Mouse (Mus musculus) natural killer cell, adult 2 months (primary cell): ENCODE results near the gene Prrt1.

Experiments
- DNase-seq, 2 experiments: peaks; one replicate each; pipeline ENCODE4 v3.0.0; 2022; ENCODE audit warnings: low spot score in 2 of 2

Prrt1 gene

DNA sequence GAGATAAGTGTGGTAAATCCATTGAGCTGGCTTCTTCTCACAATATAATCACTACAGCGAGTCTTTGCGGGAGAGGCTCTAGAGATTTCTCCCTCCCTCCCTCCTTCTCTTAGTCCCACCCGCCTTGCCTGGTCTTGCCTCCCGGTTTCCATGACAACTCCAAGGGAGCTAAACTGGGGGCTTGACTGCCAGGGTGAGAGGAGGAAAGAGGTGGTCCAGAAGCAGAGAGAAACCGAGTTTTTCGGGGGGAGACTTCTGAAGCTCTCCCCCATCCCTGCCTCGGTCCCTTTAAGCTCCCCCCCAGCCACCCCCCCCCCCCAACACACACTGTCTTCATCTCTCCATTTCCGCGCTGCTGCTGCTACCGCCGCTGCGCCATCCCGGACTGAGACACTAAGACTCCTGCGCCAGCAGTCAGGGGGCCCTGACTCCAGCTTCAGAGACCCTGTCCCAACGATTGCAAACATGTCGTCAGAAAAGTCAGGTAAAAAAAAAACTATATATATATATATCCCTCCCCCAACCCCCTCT, at the start of gene Prrt1:
TSS of gene Prrt1 (plus strand) at position 313 of the 531 bp plus-strand sequence.
- DNase-seq = no peak

DNA sequence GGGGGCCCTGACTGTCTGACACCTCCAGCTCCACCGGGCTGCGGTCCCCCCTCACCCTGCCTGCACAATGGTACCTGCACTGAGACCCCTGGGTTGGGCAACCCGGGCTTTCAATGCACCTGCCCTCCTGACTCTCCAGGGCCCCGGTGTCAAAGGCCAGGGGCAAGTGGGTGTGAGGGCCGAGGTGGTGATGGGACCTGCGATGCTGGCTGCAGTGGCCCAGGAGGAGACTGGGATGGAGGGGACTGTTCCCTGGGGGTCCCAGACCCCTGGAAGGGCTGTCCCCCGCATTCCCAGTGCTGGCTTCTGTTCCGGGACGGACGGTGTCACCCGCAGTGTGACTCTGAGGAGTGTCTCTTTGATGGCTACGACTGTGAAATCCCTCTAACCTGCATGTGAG, 46.8 kb upstream of the Prrt1 start:
- DNase-seq = no peak

DNA sequence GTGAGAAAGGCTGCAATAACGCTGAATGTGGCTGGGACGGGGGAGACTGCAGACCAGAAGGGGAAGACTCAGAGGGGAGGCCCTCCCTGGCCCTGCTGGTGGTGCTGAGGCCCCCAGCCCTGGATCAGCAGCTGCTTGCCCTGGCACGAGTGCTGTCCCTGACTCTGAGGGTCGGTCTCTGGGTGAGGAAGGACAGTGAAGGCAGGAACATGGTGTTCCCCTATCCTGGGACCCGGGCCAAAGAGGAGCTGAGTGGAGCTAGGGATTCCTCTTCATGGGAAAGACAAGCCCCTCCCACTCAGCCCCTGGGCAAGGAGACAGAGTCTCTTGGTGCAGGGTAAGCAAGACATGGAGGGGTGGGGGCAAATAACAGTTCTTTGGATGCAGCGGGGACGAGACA, 45.9 kb upstream of the Prrt1 start:
- no peak for DNase-seq

DNA sequence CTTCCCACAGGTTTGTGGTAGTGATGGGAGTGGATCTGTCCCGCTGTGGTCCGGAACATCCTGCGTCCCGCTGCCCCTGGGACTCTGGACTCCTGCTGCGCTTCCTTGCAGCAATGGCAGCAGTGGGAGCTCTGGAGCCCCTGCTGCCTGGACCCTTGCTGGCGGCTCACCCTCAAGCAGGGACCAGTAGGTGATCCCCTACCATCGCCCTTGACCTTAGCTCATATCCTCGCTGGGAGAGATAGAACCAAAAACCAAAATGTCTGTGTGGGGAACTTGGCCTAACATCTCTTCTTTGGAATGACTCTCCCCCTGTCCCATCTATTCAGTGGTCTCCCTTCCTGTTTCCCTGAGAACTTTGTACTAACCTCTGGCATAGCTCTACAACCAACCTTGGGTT, 45.5 kb upstream of the Prrt1 start:
- no peak for DNase-seq

DNA sequence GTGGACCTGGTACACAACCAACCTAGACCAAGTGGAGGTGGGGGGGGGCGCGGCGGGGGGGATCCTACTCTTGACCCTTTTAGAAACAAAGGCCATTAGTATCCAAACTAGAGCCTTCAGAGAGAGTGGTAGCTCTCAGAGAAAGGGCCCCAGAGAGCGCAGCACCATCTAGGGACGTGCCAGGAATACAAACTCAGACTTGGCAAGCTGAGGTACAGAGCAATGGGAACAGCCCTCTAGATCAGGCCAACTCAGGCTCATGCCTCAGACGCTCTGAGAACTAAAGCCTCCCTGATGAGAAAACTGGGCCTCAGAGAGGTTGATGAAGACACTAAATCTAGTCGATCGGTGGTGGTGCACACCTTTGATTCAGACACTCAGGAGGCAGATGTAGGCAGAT, 44.2 kb upstream of the Prrt1 start:
- no peak for DNase-seq

DNA sequence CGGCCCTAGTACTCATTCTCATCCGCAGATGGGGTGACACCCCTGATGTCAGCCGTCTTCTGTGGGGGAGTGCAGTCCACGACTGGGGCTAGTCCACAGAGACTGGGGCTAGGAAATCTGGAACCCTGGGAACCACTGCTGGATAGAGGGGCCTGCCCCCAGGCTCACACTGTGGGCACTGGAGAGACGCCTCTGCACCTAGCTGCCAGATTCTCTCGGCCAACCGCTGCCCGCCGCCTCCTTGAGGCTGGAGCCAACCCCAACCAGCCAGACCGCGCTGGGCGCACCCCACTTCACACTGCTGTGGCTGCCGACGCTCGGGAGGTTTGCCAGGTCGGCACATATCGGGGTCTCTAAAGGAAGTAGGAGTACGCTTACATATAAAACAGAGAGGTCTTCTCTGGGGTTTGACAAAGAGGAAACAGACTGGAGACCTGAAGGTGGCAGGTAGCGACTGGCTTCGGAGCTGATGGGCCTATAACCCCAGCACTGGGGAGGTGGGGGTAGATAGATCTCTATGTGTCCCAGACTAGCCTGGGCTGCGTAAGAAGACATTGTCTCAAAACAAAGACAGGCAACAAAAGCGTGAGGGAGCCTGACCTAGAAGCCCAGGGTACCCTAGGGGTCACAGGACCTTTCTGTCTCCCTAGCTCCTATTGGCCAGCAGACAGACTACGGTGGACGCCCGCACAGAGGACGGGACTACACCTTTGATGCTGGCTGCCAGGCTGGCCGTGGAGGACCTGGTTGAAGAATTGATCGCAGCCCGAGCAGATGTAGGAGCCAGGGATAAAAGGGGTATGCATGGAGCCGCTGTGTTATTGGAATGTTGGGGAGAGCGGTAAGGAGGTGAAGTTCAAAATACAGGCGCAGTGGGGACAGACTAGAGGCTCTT, 43.2 kb upstream of the Prrt1 start:
- no peak for DNase-seq

DNA sequence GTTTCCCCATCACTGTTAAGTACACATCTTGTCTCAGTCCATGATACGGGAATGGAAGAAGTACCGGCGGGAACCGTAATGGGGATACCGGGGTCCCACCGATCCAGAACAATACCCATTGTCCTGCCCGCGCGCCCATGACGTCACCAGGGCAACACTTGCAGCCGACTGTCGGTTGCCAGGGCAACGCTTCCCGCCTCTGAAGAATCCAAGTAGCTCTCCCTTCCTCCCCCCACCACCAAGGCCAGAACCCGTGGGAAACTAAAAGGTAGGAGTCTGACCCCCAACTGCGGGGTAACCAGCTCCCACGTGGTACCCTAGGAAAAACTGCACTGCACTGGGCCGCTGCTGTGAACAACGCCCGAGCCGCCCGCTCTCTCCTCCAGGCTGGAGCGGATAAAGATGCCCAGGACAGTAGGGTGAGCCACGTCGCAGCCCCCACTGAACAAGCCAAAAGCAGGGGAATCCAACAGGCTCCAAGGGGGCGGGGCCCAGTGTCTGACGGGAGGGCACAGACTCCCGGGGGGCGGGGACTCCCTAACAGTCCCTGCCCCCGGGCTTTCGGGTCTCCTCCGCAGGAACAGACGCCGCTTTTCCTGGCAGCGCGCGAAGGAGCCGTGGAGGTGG, 42.4 kb upstream of the Prrt1 start:
- DNase-seq = peak; percentile 60 to 63

DNA sequence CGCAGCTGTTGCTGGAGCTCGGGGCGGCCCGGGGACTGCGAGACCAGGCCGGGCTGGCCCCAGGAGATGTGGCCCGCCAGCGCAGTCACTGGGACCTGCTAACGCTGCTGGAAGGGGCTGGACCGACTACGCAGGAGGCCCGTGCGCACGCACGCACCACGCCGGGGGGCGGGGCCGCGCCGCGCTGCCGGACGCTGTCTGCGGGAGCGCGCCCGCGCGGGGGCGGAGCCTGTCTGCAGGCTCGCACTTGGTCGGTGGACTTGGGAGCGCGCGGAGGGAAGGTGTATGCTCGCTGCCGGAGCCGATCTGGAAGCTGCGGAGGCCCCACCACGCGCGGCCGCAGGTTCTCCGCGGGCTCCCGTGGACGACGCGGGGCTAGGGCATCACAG, 41.9 kb upstream of the Prrt1 start:
- DNase-seq = peak; percentile 94 to 95

DNA sequence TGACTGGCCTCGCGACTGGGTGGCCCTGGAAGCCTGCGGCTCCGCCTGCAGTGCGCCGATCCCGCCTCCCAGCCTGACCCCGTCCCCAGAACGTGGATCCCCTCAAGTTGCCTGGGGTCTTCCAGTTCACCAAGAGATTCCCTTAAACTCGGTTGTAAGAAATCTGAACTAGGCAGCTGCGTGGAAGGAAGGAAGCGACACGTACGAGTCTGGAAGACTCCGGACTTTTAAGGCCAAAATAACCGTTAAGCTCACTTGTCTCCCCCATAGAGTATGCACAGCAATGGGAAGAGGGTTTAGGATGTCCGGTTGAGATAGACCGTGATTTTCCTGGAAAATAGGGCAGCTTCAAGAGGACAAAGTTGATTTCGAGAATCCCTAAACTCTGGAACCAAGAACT, 41.5 kb upstream of the Prrt1 start:
- no peak for DNase-seq

DNA sequence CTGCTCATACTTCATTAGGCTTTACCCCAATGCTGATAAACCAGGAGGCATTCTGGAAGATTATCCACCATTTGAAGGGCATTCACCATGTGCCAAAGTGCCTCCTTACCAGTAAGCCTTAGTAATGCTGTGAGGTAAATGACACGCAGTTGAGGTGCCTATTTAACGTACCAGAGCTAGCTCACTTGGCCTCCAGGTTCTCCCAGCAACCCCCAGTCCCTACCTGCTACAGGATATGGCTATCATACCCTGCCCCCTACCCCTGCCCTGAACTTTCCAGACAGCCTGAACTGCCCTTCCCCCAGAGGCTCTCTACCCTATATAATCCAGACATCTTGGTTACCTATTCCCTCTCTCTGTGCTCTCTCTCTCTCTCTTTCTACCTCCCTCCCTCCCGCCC, 40.6 kb upstream of the Prrt1 start:
- no peak for DNase-seq

DNA sequence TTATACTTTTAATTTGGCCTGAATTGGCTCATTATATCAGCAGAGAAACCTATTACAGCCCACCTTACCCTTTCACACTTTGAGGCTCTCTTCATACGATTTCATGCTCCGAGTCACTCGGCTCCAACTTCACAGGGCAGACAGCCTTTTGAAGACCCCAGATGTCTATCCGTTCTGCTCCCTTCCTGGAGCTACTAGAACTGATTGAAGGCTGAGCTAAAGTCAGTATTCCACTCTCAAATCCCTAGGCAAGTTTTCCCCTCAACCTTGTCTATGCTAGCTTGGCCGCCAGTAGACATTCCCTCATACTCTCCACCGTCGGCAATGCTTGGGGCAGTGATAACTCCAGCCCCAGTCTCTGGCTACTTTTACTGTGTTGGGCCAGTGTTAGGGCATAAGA, 40.1 kb upstream of the Prrt1 start:
- DNase-seq = no peak

DNA sequence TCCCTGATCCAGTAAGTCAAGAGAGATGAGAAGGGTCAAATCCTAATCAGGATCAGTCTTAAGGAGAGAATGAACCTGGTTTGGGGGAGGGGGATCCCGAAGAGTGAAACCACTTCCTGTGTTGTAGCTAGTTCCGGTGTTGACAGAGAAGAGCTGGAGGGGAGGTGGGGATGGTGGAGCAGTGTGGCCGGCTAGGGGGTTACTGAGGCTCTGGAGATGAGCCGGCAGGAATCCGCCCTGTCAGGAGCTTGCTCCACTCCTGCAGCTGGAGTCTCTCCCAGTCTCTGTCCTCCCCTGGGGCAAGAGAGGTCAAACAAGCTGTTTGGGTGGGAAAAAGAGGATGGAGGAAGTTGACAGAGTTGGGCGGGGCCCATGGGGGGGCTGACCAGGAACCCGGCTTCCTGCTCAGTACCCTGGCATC, 39.6 kb upstream of the Prrt1 start, which contains the start of gene Gpsm3:
TSS of gene Gpsm3 (plus strand) at position 126 of the 421 bp plus-strand sequence.
- DNase-seq = peak; percentile 60 to 61

DNA sequence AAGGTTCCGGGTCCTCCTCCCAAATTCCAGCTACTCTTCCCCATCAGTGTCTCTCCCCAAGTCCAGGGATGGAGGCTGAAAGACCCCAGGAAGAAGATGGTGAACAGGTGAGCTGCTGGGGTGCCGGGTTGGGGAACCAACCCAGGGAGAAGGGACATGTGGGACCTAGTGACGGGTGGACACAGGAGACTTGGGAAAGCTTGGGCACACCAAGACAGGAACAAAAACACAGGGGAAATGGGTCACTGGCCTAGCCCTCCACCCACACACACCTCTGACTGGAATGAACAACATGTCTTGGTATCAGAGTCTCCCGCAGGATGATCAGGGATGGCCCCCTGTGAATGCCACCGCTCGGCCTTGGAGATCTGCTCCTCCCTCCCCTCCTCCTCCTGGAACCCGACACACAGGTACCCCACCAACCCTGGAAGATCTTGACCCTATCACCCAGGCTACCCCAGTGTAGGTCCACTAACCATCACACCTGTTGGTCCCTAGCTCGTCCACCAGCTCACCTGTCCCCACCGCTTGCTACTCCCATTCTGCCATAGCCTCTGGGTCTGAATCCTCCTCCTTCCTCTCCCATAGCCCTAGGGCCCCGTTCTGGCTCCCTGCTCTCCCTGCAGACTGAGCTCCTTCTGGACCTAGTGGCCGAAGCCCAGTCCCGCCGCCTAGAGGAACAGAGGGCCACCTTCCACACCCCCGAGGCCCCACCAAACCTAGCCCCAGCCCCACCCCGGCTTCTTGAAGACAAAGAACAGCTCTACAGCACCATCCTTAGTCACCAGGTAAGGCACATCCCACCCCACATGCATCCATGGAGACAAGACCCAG, 39.0 kb upstream of the Prrt1 start:
- DNase-seq = no peak

DNA sequence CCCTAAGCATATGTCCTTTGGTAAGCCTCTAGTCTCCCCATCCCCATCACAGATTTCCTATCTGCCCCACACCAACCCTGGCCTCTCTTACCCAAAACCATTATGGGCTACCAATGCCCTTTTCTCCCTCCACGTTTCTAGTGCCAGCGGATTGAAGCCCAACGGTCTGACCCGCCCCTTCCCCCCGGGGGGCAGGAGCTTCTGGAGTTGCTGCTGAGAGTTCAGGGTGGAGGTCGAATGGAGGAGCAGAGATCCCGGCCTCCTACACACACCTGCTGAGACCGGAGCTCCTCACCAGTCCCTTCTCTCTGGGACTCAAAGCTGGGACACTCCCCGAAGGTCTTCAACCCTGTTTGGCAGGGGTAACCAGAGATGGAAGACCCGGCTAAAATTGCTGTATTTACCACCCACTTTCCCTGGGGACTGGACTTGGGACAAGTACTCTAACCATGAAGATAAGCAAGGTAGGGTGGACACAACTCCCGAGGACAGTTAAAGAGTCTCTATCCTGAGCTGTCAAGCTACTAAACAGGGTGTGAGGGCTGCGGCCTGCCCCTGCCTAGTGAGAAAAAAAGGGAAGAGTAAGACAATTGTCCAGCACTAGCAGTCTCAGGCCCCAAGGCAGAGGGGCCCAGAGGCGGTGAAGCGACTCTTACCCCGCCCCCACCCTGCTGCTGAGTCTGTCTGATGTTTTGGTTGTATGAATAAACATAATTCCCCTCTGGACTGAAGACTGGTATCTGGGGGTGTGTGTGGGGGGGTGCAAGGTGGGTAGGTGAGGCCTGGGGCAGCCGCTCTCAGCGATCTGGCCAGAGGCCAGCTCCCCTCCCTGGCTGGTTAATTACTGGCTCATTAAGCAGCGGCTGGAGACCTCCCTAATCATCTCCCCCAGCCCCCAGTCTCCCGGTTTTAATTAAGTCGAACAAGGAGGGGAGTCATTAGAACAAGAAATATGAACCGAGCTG, 38.0 kb upstream of the Prrt1 start, which contains the start of gene Pbx2:
TSS of gene Pbx2 (plus strand) at position 238 of the 965 bp plus-strand sequence.
- no peak for DNase-seq

DNA sequence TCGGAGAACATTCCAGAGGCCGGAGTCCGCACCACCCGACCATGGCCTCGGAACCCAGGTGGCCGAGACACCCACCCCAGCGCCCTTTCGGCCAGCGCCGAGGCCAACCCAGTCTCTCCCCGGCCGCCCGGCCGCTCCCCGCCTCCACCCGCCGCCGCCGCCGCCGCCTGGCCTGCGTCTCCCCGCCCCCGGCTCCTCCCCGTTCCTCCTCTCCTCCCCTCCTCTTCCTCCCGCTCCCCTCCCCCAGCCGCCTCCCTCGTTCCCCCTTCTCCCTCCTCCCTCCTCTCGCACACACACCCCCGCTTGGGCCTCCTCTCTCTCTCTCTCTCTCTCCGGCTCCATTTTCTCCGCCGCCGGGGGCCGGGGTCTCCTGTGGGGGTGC, 37.3 kb upstream of the Prrt1 start:
- DNase-seq = peak; percentile 38 to 66

DNA sequence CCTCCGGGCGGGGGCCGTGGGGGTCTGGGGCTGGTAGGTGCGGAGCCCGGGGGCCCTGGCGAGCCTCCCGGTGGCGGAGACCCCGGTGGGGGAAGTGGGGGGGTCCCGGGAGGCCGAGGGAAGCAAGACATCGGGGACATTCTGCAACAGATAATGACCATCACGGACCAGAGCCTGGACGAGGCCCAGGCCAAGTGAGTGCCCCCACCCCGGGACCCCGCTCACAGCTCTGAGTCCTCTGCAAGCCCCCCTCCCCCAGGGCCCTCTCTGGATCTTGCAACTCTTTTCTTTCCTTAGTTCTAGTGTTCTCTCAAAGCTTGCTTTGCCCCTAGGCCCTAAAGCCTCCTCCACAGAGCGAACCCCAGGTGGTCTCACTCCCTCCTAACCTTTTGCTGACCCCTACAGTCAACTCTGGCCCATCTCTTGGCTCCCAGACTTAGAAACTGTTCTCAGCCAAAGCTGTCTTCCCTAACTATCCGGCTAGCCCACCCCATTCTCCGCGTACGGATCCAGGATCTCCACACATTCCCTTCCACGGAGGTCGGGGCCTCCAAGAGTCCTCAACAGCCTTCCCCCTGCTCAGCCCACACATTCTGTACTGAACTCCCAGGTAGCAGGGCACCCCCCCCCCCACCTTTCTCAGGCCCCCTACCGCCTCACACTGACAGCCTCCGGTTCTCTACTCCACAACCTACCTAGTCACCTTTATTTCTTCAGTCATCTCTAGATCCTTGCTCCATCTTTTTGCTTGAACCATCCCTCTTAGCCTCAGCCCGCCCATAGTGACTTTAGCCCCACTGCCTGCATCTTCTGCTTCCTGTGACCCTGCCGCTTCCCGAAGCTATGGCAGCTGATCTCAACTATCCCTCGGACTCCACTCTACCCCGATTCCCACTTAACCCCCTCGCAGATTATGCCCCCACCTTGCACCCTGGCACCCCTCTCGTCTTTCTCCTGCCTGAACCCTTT, 36.5 kb upstream of the Prrt1 start:
- DNase-seq = no peak

DNA sequence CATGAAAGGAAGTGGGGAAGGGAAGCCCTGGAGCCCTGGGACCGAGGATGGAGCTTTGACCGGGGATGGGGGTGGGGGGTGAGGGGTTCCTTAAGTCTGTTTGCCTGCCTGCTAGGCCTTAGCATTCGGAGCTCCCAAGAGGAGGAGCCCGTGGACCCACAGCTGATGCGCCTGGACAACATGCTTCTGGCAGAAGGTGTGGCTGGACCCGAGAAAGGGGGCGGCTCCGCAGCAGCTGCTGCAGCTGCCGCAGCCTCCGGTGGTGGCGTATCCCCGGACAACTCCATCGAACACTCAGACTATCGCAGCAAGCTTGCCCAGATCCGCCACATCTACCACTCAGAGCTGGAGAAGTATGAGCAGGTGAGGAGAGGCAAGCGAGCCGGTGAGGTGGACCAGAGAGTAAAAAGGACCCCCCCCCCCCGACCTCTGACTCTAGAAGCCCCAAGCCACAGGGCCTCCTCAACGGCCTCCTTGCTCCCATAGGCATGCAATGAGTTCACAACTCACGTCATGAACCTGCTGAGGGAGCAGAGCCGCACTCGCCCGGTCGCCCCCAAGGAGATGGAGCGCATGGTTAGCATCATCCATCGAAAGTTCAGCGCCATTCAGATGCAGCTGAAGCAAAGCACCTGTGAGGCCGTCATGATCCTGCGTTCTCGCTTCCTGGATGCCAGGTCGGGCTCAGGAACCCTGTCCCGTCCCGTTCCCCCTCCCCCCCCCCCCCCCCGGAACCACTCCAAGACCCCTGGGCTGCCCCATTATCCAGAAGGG, 35.4 kb upstream of the Prrt1 start:
- DNase-seq = no peak

DNA sequence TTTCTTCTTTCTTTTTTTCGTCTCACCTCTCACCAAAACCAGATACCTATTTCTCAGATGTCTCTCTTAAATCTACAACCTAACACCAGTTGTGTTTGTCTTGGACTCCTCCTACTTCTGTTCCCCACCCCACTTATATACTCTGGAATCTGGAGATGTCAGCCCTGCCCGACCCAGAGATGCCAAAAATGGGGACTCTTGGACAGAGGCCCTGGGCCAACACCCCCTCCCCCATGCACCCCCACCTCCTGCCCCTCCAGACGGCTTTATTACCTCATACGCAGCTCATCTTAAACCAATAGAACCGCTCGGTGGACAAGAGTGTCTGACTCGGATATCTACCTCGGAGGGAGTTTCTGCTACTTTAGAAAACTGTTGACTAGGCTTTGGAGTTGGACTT, 33.2 kb upstream of the Prrt1 start:
- DNase-seq = no peak

DNA sequence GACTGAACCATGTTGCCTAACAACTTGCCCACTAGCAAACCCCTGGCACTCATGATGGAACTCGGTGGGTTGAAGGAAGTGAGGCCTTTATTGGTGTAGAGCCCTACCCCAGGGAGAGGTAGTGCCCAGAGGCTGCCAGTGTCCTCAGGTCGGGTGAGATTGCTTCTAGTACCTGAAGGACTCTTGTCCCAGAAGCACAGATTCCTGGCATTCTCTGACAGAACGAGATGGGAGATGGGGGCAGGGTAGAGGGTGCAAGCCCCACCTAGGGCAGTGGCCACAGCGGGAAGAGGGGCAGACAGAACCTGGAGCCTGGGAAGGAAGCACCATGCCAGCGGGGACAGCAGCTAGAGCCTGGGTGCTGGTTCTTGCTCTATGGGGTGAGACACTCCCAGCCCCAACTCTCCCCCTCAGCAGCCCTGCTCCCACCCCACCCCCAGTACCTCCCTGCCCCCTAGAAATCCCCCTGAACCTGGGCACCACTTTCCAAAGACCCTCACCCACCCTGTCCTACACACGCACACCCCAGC, 31.7 kb upstream of the Prrt1 start, which contains the start of gene Ager:
TSS of gene Ager (plus strand) at position 297 of the 530 bp plus-strand sequence.
- DNase-seq = no peak
